Comparison of ENCODE assay signal across 20 mouse cellular contexts in genomic region chr6:124907767-124908166, GRCm38 (mm10). TPM values are rescaled to one million over a fixed set of nuclear protein-coding genes. Genes with fewer than 3 reads are reported as not detected.
"Had no signal": no experiment of that assay in that cellular context is flagged by ENCODE, and none has a peak within 500 bp of the region (broad histone marks: within the 10 kb centered on the region; RNA-seq: fewer than 3 reads in every experiment).

No protein-coding gene starts in this region.

- ATAC-seq: liver, embryonic 12.5 days; midbrain, embryonic 13.5 days; midbrain, embryonic 16.5 days had no signal

- H3K4me3 ChIP-seq: limb, embryonic 10.5 days; limb, embryonic 13.5 days; liver, embryonic 12.5 days; liver, embryonic 15.5 days; lung, embryonic 15.5 days; megakaryocyte, embryonic 14.5 days; midbrain, embryonic 10.5 days; midbrain, embryonic 13.5 days; stomach, embryonic 15.5 days had no signal

- H3K36me3 ChIP-seq: liver, embryonic 12.5 days; liver, embryonic 15.5 days; stomach, embryonic 15.5 days had no signal

- DNase-seq: kidney, adult 9 months; kidney, postnatal 14 days; kidney, postnatal 4 days; liver; lung, adult 18-20 months; lung, postnatal 10 days; lung, postnatal 36 days; spleen, adult 18-20 months; thymus, postnatal 36 days had no signal

- H3K9ac ChIP-seq: limb, embryonic 13.5 days; liver, embryonic 12.5 days; liver, embryonic 15.5 days; lung, embryonic 15.5 days; midbrain, embryonic 13.5 days; stomach, embryonic 15.5 days had no signal

- H3K27ac ChIP-seq: limb, embryonic 10.5 days; limb, embryonic 13.5 days; liver, embryonic 12.5 days; liver, embryonic 15.5 days; lung, embryonic 15.5 days; midbrain, embryonic 10.5 days; midbrain, embryonic 13.5 days; stomach, embryonic 15.5 days had no signal

- H3K9me3 ChIP-seq: limb, embryonic 10.5 days; limb, embryonic 13.5 days; liver, embryonic 12.5 days; liver, embryonic 15.5 days; lung, embryonic 15.5 days; megakaryocyte, embryonic 14.5 days; midbrain, embryonic 10.5 days; midbrain, embryonic 13.5 days; stomach, embryonic 15.5 days had no signal

- H3K4me2 ChIP-seq: limb, embryonic 13.5 days; liver, embryonic 12.5 days; liver, embryonic 15.5 days; lung, embryonic 15.5 days; midbrain, embryonic 13.5 days; stomach, embryonic 15.5 days had no signal

RNA-seq across cellular contexts. Expression of gene Cd4, which starts 19.7 kb away (rescaled TPM):
- polyA plus RNA-seq: limb, embryonic 10.5 days; midbrain, embryonic 10.5 days; neural tube, embryonic 11.5 days had no signal
